Mouse (Mus musculus) right cerebral cortex, postnatal 25 days (tissue): Measurements from ENCODE around the gene Cox4i1.
"Not testable (repeated sequence)": the region's sequence is repeated elsewhere in the genome, so short reads cannot be mapped to it uniquely, and the experiment has no call there.

ENCODE experiments used
- DNase-seq: peaks from one replicate; pipeline ENCODE4 v3.0.0; 2022

Gene Cox4i1

DNA sequence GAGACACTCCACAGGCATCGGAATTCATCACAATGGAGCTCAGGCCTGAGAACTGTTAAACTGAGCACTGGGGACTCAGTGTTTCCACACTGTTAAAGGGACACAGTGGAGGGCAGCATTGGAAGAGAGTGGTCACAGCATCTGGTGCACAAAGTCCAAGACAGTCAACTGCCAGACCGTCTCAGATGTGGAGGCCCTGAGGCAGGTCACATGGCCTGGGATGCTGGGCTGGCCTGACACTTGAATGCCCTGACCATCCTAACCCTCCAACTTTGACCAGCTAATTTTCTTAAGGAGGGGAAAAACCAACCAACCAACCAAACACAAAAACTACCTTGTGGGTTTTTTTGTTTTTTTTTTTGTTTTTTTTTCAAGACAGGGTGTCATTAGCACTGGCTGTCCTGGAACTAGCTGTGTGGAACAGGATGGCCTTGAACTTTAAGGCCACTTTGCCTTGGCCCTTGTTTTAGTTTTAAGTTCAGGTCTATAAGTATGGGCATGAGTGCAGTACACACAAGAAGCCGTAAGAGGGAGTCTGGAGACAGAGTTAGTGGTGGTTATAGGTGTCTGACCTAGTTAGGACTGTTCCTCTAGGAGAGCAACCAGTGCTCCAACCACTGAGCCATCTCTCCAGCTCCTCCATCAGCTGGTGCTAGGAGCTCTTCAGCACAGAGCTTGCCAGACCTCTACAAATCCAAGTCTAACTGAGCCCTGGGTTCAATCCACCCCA, 2.1 kb upstream of the Cox4i1 start:
- DNase-seq, result no peak

- DNase-seq, result no peak
These were observed 1.1 kb upstream of the Cox4i1 start for GRCm38 (mm10) chr8:120666807-120667470.

- DNase-seq, result no peak
These were observed 418 bp downstream of the Cox4i1 start, which contains the start of gene Emc8 for GRCm38 (mm10) chr8:120668374-120668905. Emc8 (minus strand) TSS chr8:120668573.

DNA sequence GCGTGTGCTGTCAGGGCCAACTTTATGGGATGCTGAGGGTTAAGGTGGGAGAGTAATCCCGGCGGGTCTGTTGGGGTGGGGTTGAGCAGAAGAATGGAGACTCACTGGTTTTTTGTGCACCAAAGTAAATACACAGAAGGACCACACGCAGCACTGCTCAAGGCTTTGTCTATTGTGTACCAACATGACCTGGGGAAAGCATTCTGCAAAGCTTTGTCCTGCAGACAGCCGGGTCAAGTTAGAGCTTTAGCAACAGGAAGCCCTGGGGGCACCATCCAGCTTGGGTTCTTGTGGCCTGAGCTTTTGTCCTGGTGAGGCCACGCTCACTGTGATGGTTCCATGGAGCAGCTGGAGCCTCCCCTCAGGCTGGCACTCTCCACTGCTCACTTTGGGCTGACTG, 3.8 kb downstream of the Cox4i1 start:
- DNase-seq, result no peak

- no peak for DNase-seq
These were observed 4.7 kb downstream of the Cox4i1 start for GRCm38 (mm10) chr8:120672626-120673229.

DNA sequence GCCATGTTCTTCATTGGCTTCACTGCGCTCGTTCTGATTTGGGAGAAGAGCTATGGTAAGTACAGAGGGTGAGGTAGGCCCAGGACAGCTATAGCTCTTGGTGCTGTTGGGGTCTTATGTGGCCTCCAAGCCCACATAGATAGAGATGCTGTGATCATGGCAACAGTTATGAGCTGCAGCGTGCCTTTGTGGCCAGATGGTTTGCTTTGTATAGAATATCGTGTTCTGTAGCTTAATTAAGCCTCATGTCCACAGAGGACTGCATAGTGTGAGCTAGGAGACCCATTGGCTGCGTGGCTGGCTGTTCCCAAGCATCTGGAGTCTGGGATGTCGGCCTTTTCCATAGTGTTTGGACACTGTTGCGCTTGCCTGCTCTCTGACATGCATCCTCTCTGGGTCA, 5.3 kb downstream of the Cox4i1 start:
- DNase-seq, result no peak

- DNase-seq, result no peak
These were observed 7.7 kb downstream of the Cox4i1 start for GRCm38 (mm10) chr8:120675718-120676117.

DNA sequence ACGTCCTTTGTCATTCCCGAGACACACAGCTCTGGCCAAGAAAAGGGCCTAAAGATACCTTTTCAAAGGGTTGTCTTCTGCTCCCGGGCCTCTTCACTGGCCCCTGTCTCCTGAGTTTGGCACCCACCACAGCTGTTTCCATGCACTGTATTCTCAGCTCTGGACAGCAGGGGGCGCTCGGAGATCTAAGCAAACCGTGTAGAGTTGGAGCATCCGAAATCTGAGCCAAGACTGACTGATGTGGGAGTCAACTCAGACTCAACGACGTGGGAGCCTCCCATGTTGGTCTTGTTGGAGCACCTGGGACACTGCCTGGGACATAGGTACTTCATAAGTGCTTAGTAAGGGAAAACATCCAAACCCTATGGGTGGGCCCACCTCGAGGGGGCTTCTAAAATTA, 10.4 kb downstream of the Cox4i1 start:
- peak; percentile 81 for DNase-seq

DNA sequence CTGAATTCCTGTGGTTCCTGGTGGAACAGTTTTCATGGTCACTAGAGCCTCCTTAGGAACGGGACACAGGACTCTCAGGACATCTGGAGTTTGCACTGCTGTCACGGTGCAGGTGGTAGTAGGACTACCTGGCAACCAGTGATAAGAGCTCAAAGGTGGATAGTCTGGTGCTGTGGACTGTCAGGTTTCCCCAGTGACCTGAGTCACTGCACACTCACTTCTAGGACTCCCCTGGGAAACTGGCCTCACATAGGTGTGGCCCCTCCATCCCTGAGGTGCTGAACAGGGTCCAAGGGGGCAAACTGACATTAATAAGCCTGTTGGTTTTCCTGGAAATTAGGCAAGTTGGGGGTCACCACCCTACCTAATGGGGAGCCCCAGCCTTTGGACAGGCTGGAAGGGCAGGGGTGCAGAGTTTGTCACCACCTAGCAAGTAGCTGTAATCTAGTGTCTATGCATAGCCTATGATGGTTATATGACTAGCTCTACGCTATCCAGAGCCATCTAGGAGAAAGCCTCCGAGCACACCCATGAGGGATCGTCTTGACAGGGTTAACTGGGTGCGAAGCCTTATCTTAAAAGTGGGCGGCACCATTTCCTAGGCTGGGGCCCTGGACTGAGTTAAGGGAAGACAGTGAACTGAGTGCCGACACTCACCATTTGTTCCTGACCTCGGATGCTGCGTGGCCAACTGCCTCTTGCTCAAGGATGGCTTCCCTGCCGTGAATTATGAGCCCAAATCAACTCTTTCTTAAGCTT, 11.8 kb downstream of the Cox4i1 start:
- DNase-seq, result no peak

DNA sequence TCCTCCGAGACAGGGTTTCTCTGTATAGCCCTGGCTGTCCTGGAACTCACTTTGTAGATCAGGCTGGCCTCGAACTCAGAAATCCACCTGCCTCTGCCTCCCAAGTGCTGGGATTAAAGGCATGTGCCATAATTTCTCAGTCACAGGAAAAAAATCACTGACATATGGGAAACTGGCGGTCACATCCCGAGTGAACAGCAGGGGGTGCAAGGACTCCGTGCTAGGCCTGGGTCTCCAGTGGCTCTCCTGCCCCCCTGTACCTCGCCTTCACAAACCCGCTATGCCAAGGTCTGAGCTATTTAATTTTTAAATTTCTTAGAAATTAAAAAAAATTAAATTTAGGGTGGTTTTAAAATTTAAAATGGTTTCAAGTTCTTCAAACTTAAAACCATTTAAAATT, 12.4 kb downstream of the Cox4i1 start:
- not testable (repeated sequence) for DNase-seq

GRCm38 (mm10) chr8:120681113-120681512, 13.1 kb downstream of the Cox4i1 start:
- DNase-seq, result no peak

DNA sequence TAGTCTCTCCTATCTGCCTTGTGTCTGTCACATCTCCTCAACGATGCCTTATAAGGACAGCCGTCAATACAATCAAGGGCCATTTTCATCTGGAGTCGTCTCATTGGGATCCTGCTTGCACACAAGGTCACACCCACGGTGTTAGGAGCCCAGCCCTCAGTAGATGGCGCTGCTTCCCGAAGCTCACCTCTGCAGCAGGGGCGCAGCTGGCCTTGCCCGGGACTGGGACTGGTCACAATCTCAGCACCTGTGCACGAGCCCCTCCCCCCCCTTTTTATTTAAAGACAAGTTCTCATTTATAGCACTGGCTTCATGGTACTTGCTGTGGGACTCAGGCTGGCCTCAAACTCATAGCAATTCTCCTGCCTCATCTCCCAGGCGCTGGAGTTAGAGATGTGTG, 15.6 kb downstream of the Cox4i1 start:
- DNase-seq, result no peak

DNA sequence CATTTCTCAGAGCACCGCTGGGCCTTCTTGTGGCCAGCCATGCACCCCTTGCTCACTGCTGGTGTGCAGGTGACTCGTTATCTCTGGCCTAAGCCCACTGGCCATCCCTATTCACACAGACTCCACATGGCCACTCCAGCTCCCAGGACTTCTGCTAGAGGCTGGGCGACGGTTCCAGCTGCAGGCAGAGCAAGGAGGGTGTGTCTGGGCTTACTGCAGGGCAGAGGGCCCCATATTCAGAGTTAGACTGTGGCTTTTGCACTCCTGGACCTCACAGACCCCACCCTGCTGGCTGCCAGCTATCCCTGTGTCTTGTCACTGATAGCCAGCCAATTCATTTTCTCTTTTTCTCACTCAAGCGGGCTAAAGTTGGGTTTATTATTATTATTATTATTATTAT, 16.1 kb downstream of the Cox4i1 start:
- DNase-seq, result no peak

GRCm38 (mm10) chr8:120685097-120685496, 17.1 kb downstream of the Cox4i1 start:
- DNase-seq, result no peak

- no peak for DNase-seq
These were observed 17.6 kb downstream of the Cox4i1 start for GRCm38 (mm10) chr8:120685591-120685990.

- DNase-seq, result no peak
These were observed 18.0 kb downstream of the Cox4i1 start for GRCm38 (mm10) chr8:120686051-120686450.

GRCm38 (mm10) chr8:120686576-120686975, 18.6 kb downstream of the Cox4i1 start:
- DNase-seq, result no peak

GRCm38 (mm10) chr8:120687786-120688185, 19.8 kb downstream of the Cox4i1 start:
- no peak for DNase-seq

- no peak for DNase-seq
These were observed 20.5 kb downstream of the Cox4i1 start for GRCm38 (mm10) chr8:120688511-120688910.

DNA sequence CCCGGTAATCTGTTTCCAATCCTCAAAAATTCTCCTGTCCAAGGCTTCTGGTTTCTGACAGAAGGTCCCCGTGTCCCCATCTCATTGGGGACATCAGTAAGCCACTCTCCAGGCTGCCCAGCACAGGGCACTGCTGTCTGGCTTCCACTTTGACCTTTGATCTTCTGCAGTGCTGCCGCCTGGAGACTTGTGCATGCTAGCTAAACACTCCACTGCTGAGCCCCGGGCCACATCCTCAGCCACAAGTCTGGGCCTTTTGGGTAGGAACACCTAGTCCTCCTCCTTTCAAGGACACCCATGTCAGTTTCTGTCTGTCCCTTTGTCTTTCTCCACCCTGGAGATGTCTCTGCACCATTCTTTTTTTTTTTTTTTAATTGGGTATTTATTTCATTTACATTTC, 24.9 kb downstream of the Cox4i1 start:
- DNase-seq, result no peak

DNA sequence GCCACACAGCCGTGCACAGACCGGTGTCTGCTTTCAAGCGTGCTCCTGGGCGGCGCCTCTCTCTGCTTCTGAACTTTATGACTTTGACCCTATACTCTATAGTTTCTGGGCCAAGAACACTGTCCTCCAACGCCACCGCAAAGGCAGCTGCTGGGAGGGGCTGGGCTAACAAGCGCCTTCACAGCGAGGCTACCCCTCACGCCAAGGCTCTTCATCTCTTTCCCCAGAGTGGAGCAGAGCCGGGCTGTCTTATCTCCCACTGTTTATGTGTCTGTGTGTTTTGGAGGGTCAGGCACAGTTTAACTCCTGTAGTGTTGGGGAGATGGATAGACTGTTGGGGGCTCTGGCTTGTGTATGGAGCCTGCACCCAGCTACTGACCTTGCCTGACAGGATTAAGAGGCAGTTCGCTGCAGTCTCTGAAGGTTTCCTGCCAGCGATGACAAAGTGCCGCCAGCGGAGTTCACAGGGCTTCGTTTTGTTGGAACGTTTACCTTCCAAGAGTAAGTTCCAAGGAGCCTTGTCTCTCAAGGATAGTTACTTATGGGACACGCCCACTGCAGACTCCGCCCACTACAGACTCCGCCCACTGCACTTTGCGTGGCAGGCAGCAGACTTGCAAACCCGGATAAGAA, 26.0 kb downstream of the Cox4i1 start:
- no peak for DNase-seq

- no peak for DNase-seq
These were observed 28.6 kb downstream of the Cox4i1 start for GRCm38 (mm10) chr8:120696401-120697153.
